Mouse (Mus musculus) brain, embryonic 14.5 days (tissue): ENCODE data around the gene Traf7.

Experiments
- CTCF ChIP-seq: fragments of 200-500 bp; IDR thresholded peaks from 2 replicates; pipeline ENCODE4 v1.5.1; 2012; ENCODE audit warnings: inconsistent platforms, mild to moderate bottlenecking, moderate library complexity, borderline replicate concordance; ENCODE audit not compliant: insufficient read depth, insufficient read length; ENCODE audit errors: extremely low read depth
- POLR2A ChIP-seq: fragments of 200-500 bp; IDR thresholded peaks from 2 replicates; pipeline ENCODE4 v1.6.1; 2012; ENCODE audit warnings: mild to moderate bottlenecking, inconsistent platforms, borderline replicate concordance; ENCODE audit not compliant: poor library complexity, insufficient read depth, insufficient read length, severe bottlenecking; ENCODE audit errors: extremely low read depth

DNA sequence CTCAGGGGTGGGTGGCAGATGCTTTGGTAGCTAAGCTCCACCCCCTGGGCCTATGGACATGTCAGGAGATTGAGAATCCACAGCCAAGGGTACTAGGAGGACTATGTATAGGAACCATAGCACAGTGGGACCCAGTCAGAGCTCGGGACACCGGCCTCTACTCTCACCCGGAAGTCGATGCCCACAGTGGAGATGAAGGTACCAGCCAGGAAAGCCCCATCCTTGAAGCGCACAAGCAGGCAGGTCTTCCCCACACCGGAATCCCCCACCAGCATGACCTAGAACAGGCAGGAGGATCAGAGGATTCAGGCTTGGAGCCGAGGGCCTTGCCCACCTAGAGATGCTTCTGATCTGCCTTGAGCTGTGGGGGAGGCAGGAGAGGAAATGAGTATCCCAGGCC lies 4.3 kb upstream of the Traf7 start:
- no peak for TF ChIP-seq CTCF
- TF ChIP-seq POLR2A, result no peak
